Mouse (Mus musculus) liver, embryonic 11.5 days (tissue): Measurements from ENCODE around the gene Naa40. TPM values are rescaled to one million over a fixed set of nuclear protein-coding genes. Genes with fewer than 3 reads are reported as not detected.

ENCODE experiments used
- ATAC-seq: fragments of 200-750 bp; cut with Nextera tagmentation; replicated peaks from 2 replicates; pipeline ENCODE4 v1.8.0; 2017; ENCODE audit warnings: moderate number of reproducible peaks, mild to moderate bottlenecking, moderate TSS enrichment, moderate library complexity; ENCODE audit not compliant: low FRiP score
- DNase-seq: peaks from one replicate; pipeline ENCODE4 v3.0.0-alpha.2; 2017; ENCODE audit warnings: low spot score
- H3K27ac ChIP-seq: fragments of 300-500 bp; sonication (generic); 2 replicates; pipeline ENCODE4 v1.5.1; 2014; ENCODE audit warnings: mild to moderate bottlenecking, low read depth, low read length, control low read depth
- H3K27me3 ChIP-seq: fragments of 300-500 bp; sonication (generic); replicated peaks from 2 replicates; pipeline ENCODE4 v1.6.1; 2014; ENCODE audit warnings: low read length, mixed read lengths; ENCODE audit not compliant: control insufficient read depth, insufficient read depth
- H3K36me3 ChIP-seq: fragments of 300-500 bp; sonication (generic); 2 replicates; pipeline ENCODE4 v1.6.1; 2014; ENCODE audit warnings: mild to moderate bottlenecking, low read length, moderate library complexity, mixed read lengths; ENCODE audit not compliant: control insufficient read depth, insufficient read depth
- H3K4me1 ChIP-seq: fragments of 300-500 bp; sonication (generic); replicated peaks from 2 replicates; pipeline ENCODE4 v1.6.1; 2014; ENCODE audit warnings: low read length, mixed read lengths; ENCODE audit not compliant: control insufficient read depth, insufficient read depth
- H3K4me2 ChIP-seq: fragments of 300-500 bp; sonication (generic); 2 replicates; pipeline ENCODE4 v1.6.1; 2014; ENCODE audit warnings: mild to moderate bottlenecking, control low read depth, moderate library complexity
- H3K4me3 ChIP-seq: fragments of 300-500 bp; sonication (generic); 2 replicates; pipeline ENCODE4 v1.5.1; 2014; ENCODE audit warnings: low read depth, low read length, control low read depth
- H3K9ac ChIP-seq: fragments of 300-500 bp; sonication (generic); 2 replicates; pipeline ENCODE4 v1.6.1; 2014; ENCODE audit warnings: low read depth, low read length, control low read depth
- H3K9me3 ChIP-seq: fragments of 300-500 bp; sonication (generic); 2 replicates; pipeline ENCODE4 v1.6.1; 2016; ENCODE audit warnings: low read length, inconsistent platforms, mixed read lengths; ENCODE audit not compliant: control insufficient read depth
- WGBS: fragments of 180-500 bp; shearing (Covaris S2); extraction: QIAGEN DNeasy Blood & Tissue Kit; methylation state at CpG from one replicate; pipeline ENCODE4 v1.1.7; 2014; 5-methylcytosine and 5-hydroxymethylcytosine counted together
- polyA plus RNA-seq: library from polyadenylated mRNA; unstranded; fragments of >200 nt; fragmentation: Nextera tagmentation; extraction: Ambion mirVana; gene quantifications from 2 replicates; pipeline ENCODE4 v1.2.1, GENCODE M21; 2014

The Naa40 gene
- 70.7 and 76.0 TPM in 2 replicates for polyA plus RNA-seq

- Histone ChIP-seq H3K4me3 (peak within 1 kb of the TSS; percentile 81), H3K4me1 (peaks cover 12% of the 10 kb centered on the region), H3K36me3 (peaks cover 11% of the 10 kb centered on the region; the same call in 1 of the 2 replicates), H3K4me2 (peak within 1 kb of the TSS; percentile 77), H3K9me3 (no peaks in the 10 kb centered on the region), H3K9ac (peak within 1 kb of the TSS; percentile 89), H3K27me3 (no peaks in the 10 kb centered on the region), H3K27ac (peak within 1 kb of the TSS; percentile 84)
- DNase-seq: peak; percentile 90
- WGBS: under 1% methylated on average over 80 of the region's 80 CpGs
- ATAC-seq: peak; percentile 97
These were observed at the start of gene Naa40 for GRCm38 (mm10) chr19:7240782-7241690. Gene Naa40, minus strand, starts transcription at chr19:7241183.

GRCm38 (mm10) chr19:7289767-7290166, 48.8 kb upstream of the Naa40 start:
- Histone ChIP-seq H3K4me2 (no peak overlapping the region), H3K27me3 (no peaks in the 10 kb centered on the region), H3K27ac (no peak overlapping the region), H3K4me3 (no peak overlapping the region), H3K4me1 (peaks cover 24% of the 10 kb centered on the region), H3K9me3 (no peaks in the 10 kb centered on the region), H3K9ac (no peak overlapping the region), H3K36me3 (peaks cover 23% of the 10 kb centered on the region)
- no peak for DNase-seq
- ATAC-seq: no peak
- 41% methylated on average over 2 of the region's 2 CpGs for WGBS

- Histone ChIP-seq H3K4me3 (no peak overlapping the region), H3K27me3 (no peaks in the 10 kb centered on the region), H3K36me3 (peaks cover 31% of the 10 kb centered on the region), H3K4me1 (peaks cover 9% of the 10 kb centered on the region), H3K4me2 (no peak overlapping the region), H3K9ac (no peak overlapping the region), H3K27ac (no peak overlapping the region), H3K9me3 (no peaks in the 10 kb centered on the region)
- 78% methylated on average over 3 of the region's 3 CpGs for WGBS
- ATAC-seq: no peak
- DNase-seq: no peak
These were observed 47.3 kb upstream of the Naa40 start for GRCm38 (mm10) chr19:7288288-7288687.

- Histone ChIP-seq H3K4me1 (peaks cover 4% of the 10 kb centered on the region), H3K4me3 (no peak overlapping the region), H3K27ac (no peak overlapping the region), H3K9ac (no peak overlapping the region), H3K36me3 (peaks cover 45% of the 10 kb centered on the region), H3K27me3 (no peaks in the 10 kb centered on the region), H3K4me2 (no peak overlapping the region), H3K9me3 (no peaks in the 10 kb centered on the region)
- ATAC-seq: no peak
- 85% methylated on average over 12 of the region's 12 CpGs for WGBS
- DNase-seq: no peak
These were observed 45.8 kb upstream of the Naa40 start for GRCm38 (mm10) chr19:7286563-7287315.

- H3K36me3 ChIP-seq: peaks cover 62% of the 10 kb centered on the region
- no peaks in the 10 kb centered on the region for H3K9me3 ChIP-seq
- H3K4me3 ChIP-seq: no peak overlapping the region
- ATAC-seq: no peak
- H3K4me1 ChIP-seq: 0 out of 2 replicates have a peak, but pooled peaks cover 3% of the 10 kb centered on the region
- 91% methylated on average over 18 of the region's 18 CpGs for WGBS
- no peak overlapping the region for H3K9ac ChIP-seq
- H3K4me2 ChIP-seq: no peak overlapping the region
- DNase-seq: no peak
- H3K27ac ChIP-seq: no peak overlapping the region
- H3K27me3 ChIP-seq: no peaks in the 10 kb centered on the region
These were observed 39.8 kb upstream of the Naa40 start for GRCm38 (mm10) chr19:7280557-7281330.

GRCm38 (mm10) chr19:7279114-7279513, 38.1 kb upstream of the Naa40 start:
- 56% methylated on average over 6 of the region's 6 CpGs for WGBS
- Histone ChIP-seq H3K4me2 (no peak overlapping the region), H3K4me1 (0 out of 2 replicates have a peak, but pooled peaks cover 3% of the 10 kb centered on the region), H3K27ac (no peak overlapping the region), H3K36me3 (peaks cover 54% of the 10 kb centered on the region), H3K9ac (no peak overlapping the region), H3K27me3 (no peaks in the 10 kb centered on the region), H3K9me3 (no peaks in the 10 kb centered on the region), H3K4me3 (no peak overlapping the region)
- no peak for DNase-seq
- 0 out of 2 replicates have a peak, but pooled peaks have one; percentile 27 for ATAC-seq

GRCm38 (mm10) chr19:7278200-7278906, 37.4 kb upstream of the Naa40 start:
- no peak overlapping the region for H3K4me3 ChIP-seq
- no peak overlapping the region for H3K9ac ChIP-seq
- no peak overlapping the region for H3K27ac ChIP-seq
- H3K4me1 ChIP-seq: 0 out of 2 replicates have a peak, but pooled peaks cover 3% of the 10 kb centered on the region
- WGBS: 85% methylated on average over 6 of the region's 6 CpGs
- peaks cover 56% of the 10 kb centered on the region for H3K36me3 ChIP-seq
- no peaks in the 10 kb centered on the region for H3K27me3 ChIP-seq
- H3K4me2 ChIP-seq: no peak overlapping the region
- DNase-seq (no peak), ATAC-seq (no peak)
- no peaks in the 10 kb centered on the region for H3K9me3 ChIP-seq

GRCm38 (mm10) chr19:7276796-7277195, 35.8 kb upstream of the Naa40 start:
- H3K36me3 ChIP-seq: peaks cover 51% of the 10 kb centered on the region
- 83% methylated on average over 7 of the region's 7 CpGs for whole genome bisulfite sequencing
- H3K9ac ChIP-seq: no peak overlapping the region

More at GRCm38 (mm10) chr19:7276796-7277195, 35.8 kb upstream of the Naa40 start:
- Histone ChIP-seq H3K4me1 (0 out of 2 replicates have a peak, but pooled peaks cover 3% of the 10 kb centered on the region), H3K27ac (no peak overlapping the region), H3K4me3 (no peak overlapping the region), H3K4me2 (no peak overlapping the region), H3K9me3 (no peaks in the 10 kb centered on the region), H3K27me3 (no peaks in the 10 kb centered on the region)
- ATAC-seq (no peak), DNase-seq (no peak)
